In genomic region chr3:148986894-148987590, GRCm38 (mm10) we compare ENCODE assay signal across 8 mouse cellular contexts. TPM values are rescaled to one million over a fixed set of nuclear protein-coding genes. Genes with fewer than 3 reads are reported as not detected.
DNase-seq lines count a peak whose midpoint lies in the region; ATAC-seq and TF ChIP-seq lines count a peak whose summit lies in the region.

No protein-coding gene starts in this region.

- no peak for ATAC-seq in forebrain, embryonic 11.5 days (replicated peaks; ENCODE audit: low FRiP score)
- no peak for ATAC-seq in kidney, embryonic 14.5 days (ENCODE audit: low FRiP score, low TSS enrichment)
- 0 out of 2 replicates have a peak, but pooled peaks have one; percentile 5 for ATAC-seq in megakaryocyte-erythroid progenitor cell, adult 5-6 weeks (replicated peaks; ENCODE audit: low FRiP score, low TSS enrichment, poor library complexity, severe bottlenecking)

- H3K4me3 ChIP-seq in layer of hippocampus, adult 2 months: peak overlapping the region; percentile 76
- peak overlapping the region; percentile 97 for H3K4me3 ChIP-seq in forebrain, embryonic 11.5 days (ENCODE audit: low read depth, low read length)
- peak overlapping the region; percentile 84 for H3K4me3 ChIP-seq in kidney, embryonic 14.5 days (ENCODE audit: low read length)

- TF ChIP-seq CTCF in layer of hippocampus, adult 2 months (conservative IDR thresholded peaks at IDR 0.05): no peak

- no peaks in the 10 kb centered on the region for H3K36me3 ChIP-seq in forebrain, embryonic 11.5 days (ENCODE audit: control insufficient read depth, insufficient read depth, low read length)
- H3K36me3 ChIP-seq in kidney, embryonic 14.5 days (ENCODE audit: control insufficient read depth, insufficient read depth, low read length): no peaks in the 10 kb centered on the region

- no peak for DNase-seq in layer of hippocampus, adult 2 months (ENCODE audit: low spot score in 2 of 2)
- DNase-seq in layer of hippocampus, postnatal 14 days (ENCODE audit: low spot score in 2 of 2): no peak
- DNase-seq in ZHBTc4 (ENCODE audit: low read depth, low spot score): peak; percentile 84
- peak; percentile 72 for DNase-seq in forebrain, embryonic 11.5 days (ENCODE audit: low spot score)
- no peak for DNase-seq in thymus, postnatal 25 days
- no peak for DNase-seq in MN1 (ENCODE audit: low spot score)

- WGBS in forebrain, embryonic 11.5 days: under 1% methylated on average over 27 of the region's 27 CpGs
- WGBS in kidney, embryonic 14.5 days: 1% methylated on average over 27 of the region's 27 CpGs

- no peaks in the 10 kb centered on the region for H3K9me3 ChIP-seq in forebrain, embryonic 11.5 days (ENCODE audit: control insufficient read depth, low read length)
- no peaks in the 10 kb centered on the region for H3K9me3 ChIP-seq in kidney, embryonic 14.5 days (ENCODE audit: control insufficient read depth, low read length)

- H3K27ac ChIP-seq in layer of hippocampus, adult 2 months: peak overlapping the region; percentile 91; the same call in 1 of the 2 replicates
- peak overlapping the region; percentile 99 for H3K27ac ChIP-seq in forebrain, embryonic 11.5 days (ENCODE audit: low read depth, low read length)
- peak overlapping the region; percentile 99 for H3K27ac ChIP-seq in kidney, embryonic 14.5 days (ENCODE audit: low read depth, low read length)

- no peaks in the 10 kb centered on the region for H3K27me3 ChIP-seq in forebrain, embryonic 11.5 days (ENCODE audit: control insufficient read depth, insufficient read depth, low read length)
- no peaks in the 10 kb centered on the region for H3K27me3 ChIP-seq in kidney, embryonic 14.5 days (ENCODE audit: control insufficient read depth, insufficient read depth, low read length)

- H3K9ac ChIP-seq in forebrain, embryonic 11.5 days (ENCODE audit: low read length): peak overlapping the region; percentile 98
- peak overlapping the region; percentile 97 for H3K9ac ChIP-seq in kidney, embryonic 14.5 days (ENCODE audit: low read depth, low read length)

- peaks cover 8% of the 10 kb centered on the region for H3K4me1 ChIP-seq in forebrain, embryonic 11.5 days (replicated peaks; ENCODE audit: control insufficient read depth, insufficient read depth, low read length)
- peaks cover 15% of the 10 kb centered on the region for H3K4me1 ChIP-seq in kidney, embryonic 14.5 days (ENCODE audit: control insufficient read depth, insufficient read depth, low read length)

- peak overlapping the region; percentile 70 for H3K4me2 ChIP-seq in forebrain, embryonic 11.5 days (ENCODE audit: low read depth, low read length, severe bottlenecking)
- H3K4me2 ChIP-seq in kidney, embryonic 14.5 days (replicated peaks; ENCODE audit: low read depth, low read length): peak overlapping the region; percentile 76

RNA-seq across cellular contexts. Expression of gene Adgrl2, which starts 3.3 kb away (rescaled TPM):
- total RNA-seq in layer of hippocampus, adult 2 months (2021): 10 to 100 TPM; 56.6 to 58.7 TPM
- 10 to 100 TPM; 49.1 to 69.6 TPM for total RNA-seq in layer of hippocampus, postnatal 14 days (2021)
- 112 and 116 TPM in 2 replicates for polyA plus RNA-seq in forebrain, embryonic 11.5 days (2014; fragmentation: Nextera tagmentation; extraction: Ambion mirVana)
- polyA plus RNA-seq in kidney, embryonic 14.5 days (2014; fragmentation: Nextera tagmentation; extraction: Ambion mirVana): 85.3 and 105 TPM in 2 replicates
- total RNA-seq in megakaryocyte-erythroid progenitor cell, adult 5-6 weeks (2014; fragmentation: Nextera tagmentation): 36.7 and 50.0 TPM in 2 replicates
- total RNA-seq in megakaryocyte-erythroid progenitor cell, adult 5-6 weeks (2017): 18.9 and 32.1 TPM in 2 replicates

Comparison
In these comparisons a context has a peak if more than half of its experiments do, and no peak if none do; other contexts are left out.
1. DNase-seq: peak in ZHBTc4 (single experiment) and forebrain, embryonic 11.5 days (single experiment); none in layer of hippocampus, adult 2 months (0 of 2), layer of hippocampus, postnatal 14 days (0 of 2), thymus, postnatal 25 days (single experiment) and MN1 (single experiment).
2. Peak in every context shown above with its lines, with median percentiles within 50 percentile points of each other: H3K27ac ChIP-seq and H3K4me3 ChIP-seq.